Mouse (Mus musculus) limb, embryonic 15.5 days (tissue): ENCODE results near the gene Cers3. TPM values are rescaled to one million over a fixed set of nuclear protein-coding genes. Genes with fewer than 3 reads are reported as not detected.
A peak's percentile ranks its signal among the peaks of the same experiment; 100 is the strongest.

Experiments
- ATAC-seq: fragments of 200-750 bp; cut with Nextera tagmentation; 2 replicates; pipeline ENCODE4 v1.8.0; 2017; ENCODE audit warnings: low read depth, moderate TSS enrichment; ENCODE audit not compliant: insufficient number of reproducible peaks, low FRiP score, low TSS enrichment
- H3K27ac ChIP-seq: fragments of 300-500 bp; sonication (generic); 2 replicates; pipeline ENCODE4 v1.5.1; 2015; ENCODE audit warnings: moderate library complexity, mild to moderate bottlenecking, inconsistent platforms
- H3K27me3 ChIP-seq: fragments of 300-500 bp; sonication (generic); 2 replicates; pipeline ENCODE4 v1.6.1; 2015; ENCODE audit warnings: inconsistent platforms
- H3K36me3 ChIP-seq: fragments of 300-500 bp; sonication (generic); 2 replicates; pipeline ENCODE4 v1.6.1; 2015; ENCODE audit warnings: inconsistent platforms
- H3K4me1 ChIP-seq: fragments of 300-500 bp; sonication (generic); 2 replicates; pipeline ENCODE4 v1.6.1; 2015; ENCODE audit warnings: inconsistent platforms
- H3K4me2 ChIP-seq: fragments of 300-500 bp; sonication (generic); 2 replicates; pipeline ENCODE4 v1.6.1; 2015; ENCODE audit warnings: mild to moderate bottlenecking, inconsistent platforms
- H3K4me3 ChIP-seq: fragments of 300-500 bp; sonication (generic); 2 replicates; pipeline ENCODE4 v1.5.1; 2015; ENCODE audit warnings: mild to moderate bottlenecking, inconsistent platforms
- H3K9ac ChIP-seq: fragments of 300-500 bp; sonication (generic); 2 replicates; pipeline ENCODE4 v1.6.1; 2015; ENCODE audit warnings: inconsistent platforms
- H3K9me3 ChIP-seq: fragments of 300-500 bp; sonication (generic); 2 replicates; pipeline ENCODE4 v1.6.1; 2016; ENCODE audit warnings: inconsistent platforms
- WGBS: fragments of 180-500 bp; shearing (Covaris S2); methylation state at CpG from one replicate; pipeline ENCODE4 v1.1.7; 2015; 5-methylcytosine and 5-hydroxymethylcytosine counted together
- polyA plus RNA-seq: library from polyadenylated mRNA; unstranded; fragments of >200 nt; fragmentation: Nextera tagmentation; extraction: Ambion mirVana; gene quantifications from 2 replicates; pipeline ENCODE4 v1.2.1, GENCODE M21; 2015

Cers3 gene
- polyA plus RNA-seq, 1 experiment from 2014 or later: 21.7 TPM

DNA sequence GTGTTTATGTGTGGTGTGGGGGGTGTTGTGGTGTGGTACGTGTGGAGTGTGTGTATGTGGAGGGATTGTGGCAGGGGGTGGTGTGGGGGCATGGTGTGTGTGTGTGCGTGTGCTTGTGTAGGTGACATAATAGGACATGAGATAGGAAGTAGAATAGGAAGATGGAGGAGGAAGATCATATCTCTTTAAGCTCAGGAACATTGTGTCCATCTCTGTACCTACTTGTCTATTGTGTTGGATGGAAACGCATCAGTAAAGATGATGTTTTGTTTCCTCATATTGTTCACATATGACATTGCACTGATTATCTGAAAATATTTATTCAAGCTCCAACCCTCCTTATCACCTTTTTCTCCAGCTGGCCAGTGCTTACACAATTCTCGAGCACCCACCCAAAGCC is 5.9 kb upstream of the Cers3 start:
- H3K36me3 ChIP-seq: no peaks in the 10 kb centered on the region
- H3K9ac ChIP-seq: no peak overlapping the region
- H3K4me2 ChIP-seq: no peak overlapping the region
- no peaks in the 10 kb centered on the region for H3K9me3 ChIP-seq
- H3K4me3 ChIP-seq: no peak overlapping the region
- no peak overlapping the region for H3K27ac ChIP-seq
- H3K4me1 ChIP-seq: peaks cover 2% of the 10 kb centered on the region; the same call in 1 of the 2 replicates
- WGBS: 88% methylated on average over 4 of the region's 4 CpGs
- ATAC-seq: no peak
- H3K27me3 ChIP-seq: no peaks in the 10 kb centered on the region

GRCm38 (mm10) chr7:66741008-66741407 is 2.3 kb upstream of the Cers3 start:
- WGBS: 76% methylated on average over 5 of the region's 5 CpGs

GRCm38 (mm10) chr7:66741412-66741811 is 1.9 kb upstream of the Cers3 start:
- Histone ChIP-seq H3K4me3 (no peak overlapping the region), H3K9ac (no peak overlapping the region), H3K4me2 (no peak overlapping the region), H3K9me3 (no peaks in the 10 kb centered on the region), H3K4me1 (peaks cover 2% of the 10 kb centered on the region; the same call in 1 of the 2 replicates), H3K27me3 (no peaks in the 10 kb centered on the region), H3K36me3 (no peaks in the 10 kb centered on the region), H3K27ac (no peak overlapping the region)
- WGBS: 82% methylated on average over 8 of the region's 8 CpGs
- ATAC-seq: no peak

More at GRCm38 (mm10) chr7:66741008-66741407, 2.3 kb upstream of the Cers3 start:
- H3K4me2 ChIP-seq: no peak overlapping the region
- H3K9me3 ChIP-seq: no peaks in the 10 kb centered on the region
- H3K36me3 ChIP-seq: no peaks in the 10 kb centered on the region
- H3K27me3 ChIP-seq: no peaks in the 10 kb centered on the region
- ATAC-seq: no peak
- H3K4me3 ChIP-seq: no peak overlapping the region
- H3K27ac ChIP-seq: no peak overlapping the region
- H3K9ac ChIP-seq: no peak overlapping the region
- peaks cover 2% of the 10 kb centered on the region; the same call in 1 of the 2 replicates for H3K4me1 ChIP-seq

- no peak overlapping the region for H3K4me2 ChIP-seq
- no peaks in the 10 kb centered on the region for H3K36me3 ChIP-seq
- no peak for ATAC-seq
- H3K4me3 ChIP-seq: no peak overlapping the region
- 75% methylated on average over 7 of the region's 7 CpGs for WGBS
- H3K9ac ChIP-seq: no peak overlapping the region
- H3K27ac ChIP-seq: no peak overlapping the region
- no peaks in the 10 kb centered on the region for H3K4me1 ChIP-seq
- no peaks in the 10 kb centered on the region for H3K27me3 ChIP-seq
- H3K9me3 ChIP-seq: no peaks in the 10 kb centered on the region
These were observed 3.7 kb downstream of the Cers3 start for GRCm38 (mm10) chr7:66746972-66747371.

DNA sequence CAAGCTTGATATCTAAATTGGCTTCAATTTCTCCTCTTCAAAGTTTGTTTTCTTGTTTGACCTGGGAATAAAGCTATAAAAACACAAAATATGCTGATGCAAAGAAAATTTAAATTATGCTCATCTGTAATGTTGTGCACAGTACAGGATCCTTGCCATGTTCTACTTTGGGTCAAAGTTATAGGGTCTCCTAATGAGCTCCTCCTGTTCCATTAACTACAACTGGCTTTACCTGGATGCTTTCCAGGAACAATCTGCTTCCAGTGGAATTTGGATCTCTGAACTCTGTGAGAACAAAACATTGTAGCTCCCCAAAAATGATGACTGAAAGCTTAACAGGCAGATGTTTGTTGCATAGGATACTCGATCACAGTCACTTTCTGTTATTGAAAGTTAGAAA is 6.7 kb downstream of the Cers3 start:
- no peaks in the 10 kb centered on the region for H3K27me3 ChIP-seq
- H3K4me1 ChIP-seq: peaks cover 6% of the 10 kb centered on the region; the same call in 1 of the 2 replicates

DNA sequence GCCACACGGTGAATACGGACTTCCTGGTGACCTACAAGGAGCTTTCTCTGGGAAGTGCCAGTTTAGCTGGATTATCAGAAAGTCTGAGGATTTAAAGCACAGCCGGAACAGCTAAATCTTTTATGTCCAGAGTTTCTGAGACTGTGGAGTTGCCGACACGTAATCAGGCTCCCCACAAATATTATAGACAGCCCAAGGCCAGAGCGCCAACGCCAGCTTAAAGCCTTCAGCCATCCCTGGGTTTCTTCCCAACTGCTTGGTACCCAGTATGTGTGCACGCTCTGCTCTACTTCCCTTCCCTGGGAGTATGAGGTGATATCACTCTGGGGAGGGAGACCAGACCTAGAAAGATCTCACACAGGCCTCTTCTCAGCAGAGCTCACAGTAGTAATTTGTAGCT is 10.5 kb downstream of the Cers3 start:
- no peaks in the 10 kb centered on the region for H3K9me3 ChIP-seq
- H3K36me3 ChIP-seq: no peaks in the 10 kb centered on the region
- H3K9ac ChIP-seq: no peak overlapping the region
- WGBS: 61% methylated on average over 8 of the region's 8 CpGs
- peaks cover 9% of the 10 kb centered on the region; the same call in 1 of the 2 replicates for H3K4me1 ChIP-seq
- no peak overlapping the region for H3K4me3 ChIP-seq
- no peak overlapping the region; the same call in none of the 2 replicates for H3K27ac ChIP-seq
- no peak overlapping the region for H3K4me2 ChIP-seq
- ATAC-seq: no peak
- no peaks in the 10 kb centered on the region for H3K27me3 ChIP-seq

More for the DNA sequence above, 6.7 kb downstream of the Cers3 start:
- ATAC-seq: no peak
- no peaks in the 10 kb centered on the region for H3K36me3 ChIP-seq
- no peak overlapping the region for H3K27ac ChIP-seq
- no peaks in the 10 kb centered on the region for H3K9me3 ChIP-seq
- H3K4me3 ChIP-seq: no peak overlapping the region
- no peak overlapping the region for H3K9ac ChIP-seq
- H3K4me2 ChIP-seq: no peak overlapping the region
- WGBS: 29% methylated on average over 1 of the region's 1 CpGs

GRCm38 (mm10) chr7:66755611-66756010 is 12.3 kb downstream of the Cers3 start:
- Histone ChIP-seq H3K4me3 (no peak overlapping the region), H3K27me3 (no peaks in the 10 kb centered on the region), H3K4me1 (peaks cover 9% of the 10 kb centered on the region; the same call in 1 of the 2 replicates), H3K36me3 (no peaks in the 10 kb centered on the region), H3K9me3 (no peaks in the 10 kb centered on the region), H3K9ac (no peak overlapping the region), H3K27ac (no peak overlapping the region), H3K4me2 (no peak overlapping the region)
- 72% methylated on average over 7 of the region's 7 CpGs for WGBS
- no peak for ATAC-seq

- Histone ChIP-seq H3K4me2 (no peak overlapping the region), H3K27me3 (no peaks in the 10 kb centered on the region), H3K4me1 (peaks cover 5% of the 10 kb centered on the region), H3K4me3 (no peak overlapping the region), H3K9ac (no peak overlapping the region), H3K36me3 (no peaks in the 10 kb centered on the region), H3K27ac (no peak overlapping the region), H3K9me3 (no peaks in the 10 kb centered on the region)
- ATAC-seq: no peak
- 62% methylated on average over 5 of the region's 5 CpGs for WGBS
These were observed 26.6 kb downstream of the Cers3 start for GRCm38 (mm10) chr7:66769902-66770301.

- 51% methylated on average over 3 of the region's 3 CpGs for WGBS
These were observed 27.4 kb downstream of the Cers3 start for GRCm38 (mm10) chr7:66770706-66771105.

DNA sequence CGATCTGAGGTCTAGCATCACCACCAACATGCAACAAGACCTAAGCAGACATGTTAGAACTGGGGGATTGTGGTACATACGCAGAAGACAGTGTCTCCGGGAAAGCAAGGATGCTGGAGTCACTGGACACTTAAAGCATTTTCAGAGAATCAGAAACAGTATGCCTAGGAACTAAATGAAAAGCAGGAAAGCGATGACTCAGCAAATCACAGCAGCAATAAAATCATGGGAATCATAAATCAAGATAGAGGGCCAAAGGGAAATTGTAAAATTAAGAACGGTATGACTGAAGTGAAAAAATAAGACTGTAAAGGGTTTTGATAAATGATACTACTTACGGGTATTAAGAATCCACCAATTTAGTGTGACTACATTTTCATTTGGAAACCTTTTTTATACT is 27.9 kb downstream of the Cers3 start:
- 64% methylated on average over 6 of the region's 6 CpGs for WGBS
- no peak overlapping the region for H3K4me3 ChIP-seq
- H3K27ac ChIP-seq: 0 out of 2 replicates have a peak overlapping the region, but pooled peaks have one; percentile 67
- H3K4me2 ChIP-seq: no peak overlapping the region
- peaks cover 5% of the 10 kb centered on the region for H3K4me1 ChIP-seq
- no peaks in the 10 kb centered on the region for H3K9me3 ChIP-seq
- H3K27me3 ChIP-seq: no peaks in the 10 kb centered on the region
- H3K36me3 ChIP-seq: no peaks in the 10 kb centered on the region
- H3K9ac ChIP-seq: no peak overlapping the region
- no peak for ATAC-seq

More at GRCm38 (mm10) chr7:66770706-66771105, 27.4 kb downstream of the Cers3 start:
- Histone ChIP-seq H3K9me3 (no peaks in the 10 kb centered on the region), H3K36me3 (no peaks in the 10 kb centered on the region), H3K4me2 (no peak overlapping the region), H3K4me3 (no peak overlapping the region), H3K27ac (0 out of 2 replicates have a peak overlapping the region, but pooled peaks have one; percentile 67), H3K9ac (no peak overlapping the region), H3K4me1 (peaks cover 5% of the 10 kb centered on the region), H3K27me3 (no peaks in the 10 kb centered on the region)
- no peak for ATAC-seq

GRCm38 (mm10) chr7:66779411-66779810 is 36.1 kb downstream of the Cers3 start:
- 32% methylated on average over 2 of the region's 2 CpGs for WGBS
- H3K27ac ChIP-seq: 0 out of 2 replicates have a peak overlapping the region, but pooled peaks have one; percentile 7

GRCm38 (mm10) chr7:66779944-66780942 is 36.9 kb downstream of the Cers3 start:
- Histone ChIP-seq H3K27ac (peak overlapping the region; percentile 17), H3K4me1 (peaks cover 9% of the 10 kb centered on the region), H3K4me3 (no peak overlapping the region), H3K9me3 (no peaks in the 10 kb centered on the region), H3K9ac (no peak overlapping the region), H3K4me2 (no peak overlapping the region), H3K36me3 (no peaks in the 10 kb centered on the region), H3K27me3 (no peaks in the 10 kb centered on the region)
- 56% methylated on average over 10 of the region's 10 CpGs for WGBS
- ATAC-seq: no peak

More at GRCm38 (mm10) chr7:66779411-66779810, 36.1 kb downstream of the Cers3 start:
- Histone ChIP-seq H3K4me3 (no peak overlapping the region), H3K9me3 (no peaks in the 10 kb centered on the region), H3K36me3 (no peaks in the 10 kb centered on the region), H3K9ac (no peak overlapping the region), H3K4me1 (peaks cover 9% of the 10 kb centered on the region), H3K4me2 (no peak overlapping the region), H3K27me3 (no peaks in the 10 kb centered on the region)
- no peak for ATAC-seq
